Mouse (Mus musculus) testis, adult 2 months (tissue): ENCODE measurements at regions not wholly inside any gene's neighbourhood (a gene's known extent, or its start where the extent isn't known, plus 50 kb on each side); places are given as distances from the start of the nearest gene placed in this dataset.

Experiments used
- H3K27ac ChIP-seq: fragments of 200-500 bp; 2 replicates; pipeline ENCODE4 v1.5.1; 2012; ENCODE audit warnings: low read depth, low read length; ENCODE audit not compliant: control insufficient read depth, insufficient read depth
- H3K27me3 ChIP-seq: fragments of 200-500 bp; 2 replicates; pipeline ENCODE4 v1.6.1; 2012; ENCODE audit warnings: mild to moderate bottlenecking, low read length, moderate library complexity; ENCODE audit not compliant: control insufficient read depth, insufficient read depth
- H3K36me3 ChIP-seq: fragments of 200-500 bp; 2 replicates; pipeline ENCODE4 v1.6.1; 2012; ENCODE audit warnings: mild to moderate bottlenecking, low read length; ENCODE audit not compliant: control insufficient read depth, insufficient read depth
- H3K4me1 ChIP-seq: fragments of 200-500 bp; 2 replicates; pipeline ENCODE4 v1.6.1; 2012; ENCODE audit warnings: low read length; ENCODE audit not compliant: control insufficient read depth, insufficient read depth
- H3K4me3 ChIP-seq: fragments of 200-500 bp; 2 replicates; pipeline ENCODE4 v1.5.1; 2012; ENCODE audit warnings: low read depth, mild to moderate bottlenecking, low read length, moderate library complexity, mixed read lengths; ENCODE audit not compliant: control insufficient read depth
- CTCF ChIP-seq: fragments of 200-500 bp; IDR thresholded peaks from 2 replicates; pipeline ENCODE4 v1.5.1; 2012; ENCODE audit warnings: low read depth, mild to moderate bottlenecking, inconsistent platforms, low read length, moderate library complexity; ENCODE audit not compliant: control insufficient read depth, insufficient read depth, insufficient replicate concordance
- POLR2A ChIP-seq: fragments of 200-500 bp; IDR thresholded peaks from 2 replicates; pipeline ENCODE4 v1.6.1; 2012; ENCODE audit warnings: low read depth, mild to moderate bottlenecking, inconsistent platforms, low read length, moderate library complexity; ENCODE audit not compliant: control insufficient read depth

DNA sequence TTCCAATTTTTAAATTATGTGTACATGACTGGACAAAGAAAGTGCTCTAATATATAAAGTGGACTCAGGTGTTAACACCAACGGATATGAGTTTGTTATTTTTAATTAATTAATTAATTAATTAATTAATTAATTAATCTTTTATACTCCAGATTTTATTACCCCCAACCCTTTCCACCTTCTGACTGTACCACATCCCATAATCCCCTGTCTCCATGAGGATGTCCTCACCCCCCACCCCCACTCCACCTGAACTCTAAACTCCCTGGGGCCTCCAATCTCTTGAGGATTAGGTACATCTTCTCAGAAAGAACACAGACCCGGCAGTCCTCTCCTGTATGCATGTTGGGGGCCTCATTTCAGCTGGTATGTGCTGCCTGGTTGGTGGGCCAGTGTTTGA lies 182.8 kb downstream of the Rassf9 start:
- H3K4me3 ChIP-seq: no peak overlapping the region
- TF ChIP-seq POLR2A (no peak), CTCF (no peak)
- no peaks in the 10 kb centered on the region for H3K36me3 ChIP-seq
- H3K4me1 ChIP-seq: no peaks in the 10 kb centered on the region
- H3K27ac ChIP-seq: no peak overlapping the region
- no peaks in the 10 kb centered on the region for H3K27me3 ChIP-seq

DNA sequence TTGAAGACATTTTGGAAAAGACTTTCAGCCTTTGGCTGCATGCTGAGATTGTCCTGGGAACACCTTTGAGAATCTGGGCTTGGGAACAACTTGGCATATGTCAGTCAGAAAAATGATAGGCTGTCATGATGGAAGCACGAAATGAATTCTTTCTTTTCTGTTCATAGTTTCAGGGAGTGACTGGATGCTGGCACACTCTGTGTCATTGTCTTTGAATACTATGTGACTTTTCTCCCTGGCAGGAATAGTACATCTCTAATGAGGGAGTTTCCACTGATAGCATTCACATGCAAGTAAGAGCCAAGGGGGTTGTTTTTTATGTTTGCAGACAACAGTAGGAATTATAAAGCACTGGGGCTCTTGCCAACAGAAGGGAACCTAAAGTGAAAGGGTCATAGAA lies 177.9 kb downstream of the Rassf9 start:
- Histone ChIP-seq H3K27me3 (no peaks in the 10 kb centered on the region), H3K36me3 (no peaks in the 10 kb centered on the region), H3K4me3 (no peak overlapping the region), H3K27ac (no peak overlapping the region), H3K4me1 (no peaks in the 10 kb centered on the region)
- TF ChIP-seq POLR2A (no peak), CTCF (no peak)

DNA sequence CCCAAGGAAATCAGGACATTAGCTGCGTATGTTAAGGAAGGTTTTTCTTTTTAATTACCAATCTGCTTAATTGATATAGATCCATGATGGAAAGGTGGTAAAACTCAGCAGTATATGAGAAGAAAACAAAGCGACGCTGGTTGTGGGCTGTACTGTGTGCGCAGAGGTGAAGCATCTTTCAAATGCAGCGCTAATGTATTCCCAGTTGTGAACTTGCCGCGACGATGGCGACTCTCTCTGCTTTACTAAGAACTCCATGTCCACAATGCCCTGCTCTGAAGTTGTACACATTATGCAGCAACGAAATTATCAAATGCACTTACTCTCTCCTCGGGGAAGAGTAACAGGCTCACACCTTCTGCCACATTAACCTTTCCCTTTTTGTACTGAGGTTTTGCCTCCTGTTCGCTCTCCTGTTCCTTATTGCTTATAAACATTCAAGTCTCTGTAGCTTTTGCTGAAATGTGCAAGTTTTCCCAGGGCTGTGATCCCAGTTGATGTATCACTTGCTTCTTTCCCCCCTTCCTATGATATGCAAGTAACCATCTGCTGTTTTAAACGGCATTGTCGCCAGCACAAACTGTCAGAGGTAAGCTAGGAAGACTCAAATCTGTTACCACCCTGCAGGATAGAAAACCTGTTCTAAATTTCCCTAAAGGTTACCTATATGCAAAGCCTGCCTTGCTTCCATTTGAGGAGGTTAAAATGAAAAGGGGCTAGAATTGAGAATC lies 174.8 kb downstream of the Rassf9 start:
- no peak overlapping the region; the same call in 1 of the 2 replicates for H3K4me3 ChIP-seq
- no peak overlapping the region for H3K27ac ChIP-seq
- no peaks in the 10 kb centered on the region for H3K4me1 ChIP-seq
- no peaks in the 10 kb centered on the region for H3K27me3 ChIP-seq
- TF ChIP-seq CTCF (no peak), POLR2A (no peak)
- no peaks in the 10 kb centered on the region for H3K36me3 ChIP-seq

DNA sequence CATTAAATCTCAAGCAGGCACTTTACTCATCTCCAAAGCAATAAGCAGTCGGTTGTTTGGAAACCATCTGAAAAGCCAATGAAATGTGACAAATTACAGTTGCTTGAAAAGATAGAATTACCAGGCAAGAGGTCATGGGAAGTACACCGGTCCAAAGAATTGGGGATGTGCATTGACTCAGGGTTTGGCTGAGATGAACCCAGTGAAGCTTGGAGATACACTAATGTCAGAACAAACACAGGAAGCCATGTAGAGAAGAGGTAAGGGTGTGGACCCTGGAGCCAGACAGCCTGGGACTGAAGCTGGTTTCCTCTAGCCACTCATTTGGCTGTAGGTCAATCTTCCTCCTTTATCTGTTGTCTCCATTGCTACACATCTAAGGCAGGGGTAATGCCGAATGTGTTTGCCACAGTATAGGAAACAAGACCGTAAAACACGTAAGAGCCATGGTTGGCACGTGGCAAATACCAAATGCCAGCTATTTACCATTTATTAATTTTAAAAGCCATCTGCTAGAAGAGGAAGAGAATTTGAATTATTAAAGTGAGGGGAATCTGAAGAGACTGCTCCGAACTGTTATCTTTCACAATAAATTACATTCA lies 173.9 kb downstream of the Rassf9 start:
- Histone ChIP-seq H3K27me3 (no peaks in the 10 kb centered on the region), H3K4me1 (no peaks in the 10 kb centered on the region), H3K36me3 (no peaks in the 10 kb centered on the region), H3K4me3 (peak overlapping the region; percentile 36; the same call in 1 of the 2 replicates), H3K27ac (no peak overlapping the region)
- TF ChIP-seq CTCF (no peak), POLR2A (no peak)

DNA sequence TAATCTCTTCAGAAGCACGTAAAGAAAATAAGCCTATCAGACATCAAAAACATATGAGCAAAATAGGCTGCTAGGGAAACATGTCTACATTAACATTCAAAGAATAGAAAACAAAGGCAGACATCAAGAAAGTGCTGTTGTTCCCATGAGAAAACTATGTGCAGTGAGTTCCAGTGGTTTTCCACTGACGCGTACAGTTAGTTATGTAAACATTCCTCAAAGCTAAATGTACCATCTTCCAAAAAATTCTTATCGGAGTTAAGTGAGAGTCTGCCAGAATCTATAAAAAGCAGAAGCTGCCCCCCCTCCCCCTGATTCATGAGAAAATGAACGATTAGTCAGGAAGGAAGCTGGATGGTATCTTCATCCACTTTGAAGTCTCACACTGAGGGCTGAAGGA lies 155.3 kb downstream of the Rassf9 start:
- Histone ChIP-seq H3K27me3 (no peaks in the 10 kb centered on the region), H3K4me3 (no peak overlapping the region), H3K36me3 (no peaks in the 10 kb centered on the region), H3K4me1 (no peaks in the 10 kb centered on the region), H3K27ac (no peak overlapping the region)
- TF ChIP-seq CTCF: no peak
- no peak for TF ChIP-seq POLR2A

DNA sequence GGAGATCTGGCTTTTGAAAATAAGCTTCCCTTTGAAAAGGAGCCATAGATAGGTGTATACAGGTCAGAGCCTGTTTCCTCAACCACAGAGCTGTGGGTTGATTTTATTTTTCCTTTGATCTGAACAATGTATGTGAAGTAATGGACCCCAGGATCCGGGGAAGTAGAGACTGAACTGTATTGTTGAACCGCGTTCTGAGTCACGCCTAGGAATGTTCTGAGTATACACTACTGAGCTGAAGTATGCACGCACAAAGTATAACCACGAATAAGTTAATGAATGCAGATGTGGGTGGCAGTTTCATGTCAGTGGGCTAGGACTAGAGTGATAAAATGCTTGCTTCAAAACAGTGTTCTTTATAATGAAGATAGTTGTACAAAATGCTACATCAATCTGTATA lies 147.7 kb downstream of the Rassf9 start:
- TF ChIP-seq CTCF: no peak
- TF ChIP-seq POLR2A: no peak
- no peaks in the 10 kb centered on the region for H3K36me3 ChIP-seq
- H3K4me1 ChIP-seq: no peaks in the 10 kb centered on the region
- no peaks in the 10 kb centered on the region for H3K27me3 ChIP-seq
- no peak overlapping the region for H3K4me3 ChIP-seq
- no peak overlapping the region for H3K27ac ChIP-seq

DNA sequence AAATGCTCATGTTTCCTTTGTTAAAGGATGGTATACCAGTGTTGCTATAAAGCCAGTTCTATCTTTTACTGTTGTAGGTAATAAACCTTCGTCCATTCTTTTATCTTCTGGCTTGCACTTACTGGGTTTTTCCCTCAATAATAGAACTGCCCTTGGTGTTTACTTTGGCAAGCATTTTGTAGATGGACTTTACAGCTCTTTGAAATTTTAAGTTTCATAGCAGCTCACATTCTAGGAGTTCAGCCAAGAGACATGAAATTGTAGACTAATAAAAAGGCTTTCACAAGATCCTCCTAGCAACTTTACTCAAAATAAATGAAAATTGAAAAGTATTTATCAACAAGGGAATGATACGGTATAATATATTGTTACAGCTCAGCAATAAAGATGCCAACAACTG lies 124.5 kb downstream of the Rassf9 start:
- H3K4me3 ChIP-seq: no peak overlapping the region
- TF ChIP-seq POLR2A (no peak), CTCF (no peak)
- H3K4me1 ChIP-seq: no peaks in the 10 kb centered on the region
- no peaks in the 10 kb centered on the region for H3K36me3 ChIP-seq
- H3K27ac ChIP-seq: no peak overlapping the region
- no peaks in the 10 kb centered on the region for H3K27me3 ChIP-seq
